Mouse (Mus musculus): ENCODE data around the gene Syde1. TPM values are rescaled to one million over a fixed set of nuclear protein-coding genes. Genes with fewer than 3 reads are reported as not detected.

Gene Syde1
- polyA plus RNA-seq, 1 experiment from 2014 or later, result 4.9 TPM

DNA sequence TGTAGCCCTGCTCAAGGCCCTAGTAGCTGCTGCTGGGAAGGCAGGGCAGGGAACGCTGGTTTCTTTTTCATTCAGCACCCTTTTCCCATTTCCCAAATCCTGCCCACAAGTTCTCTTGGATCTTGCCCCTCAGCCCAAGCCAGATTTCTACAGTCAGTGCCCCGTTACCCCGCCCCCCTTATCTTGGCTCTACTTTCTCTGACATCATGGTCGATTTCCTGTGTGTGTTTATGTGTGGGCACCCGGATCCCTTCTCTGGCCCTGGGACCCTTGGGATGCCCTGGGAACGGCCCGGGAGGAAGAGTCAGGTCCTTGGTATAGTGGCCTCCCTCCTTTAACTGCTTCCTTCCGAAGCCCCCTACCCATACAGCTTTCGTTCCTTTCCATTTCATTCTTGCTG, 1.0 kb downstream of the Syde1 start:
- no peaks in the 10 kb centered on the region for H3K9me3 ChIP-seq
- H3K4me2 ChIP-seq (replicated peaks), result peak overlapping the region; percentile 65
- H3K36me3 ChIP-seq, result peaks cover 25% of the 10 kb centered on the region
- H3K9ac ChIP-seq (replicated peaks), result 0 out of 2 replicates have a peak overlapping the region, but pooled peaks have one; percentile 60
- H3K27ac ChIP-seq, result no peak overlapping the region
- ATAC-seq, result no peak
- peak overlapping the region; percentile 42 for H3K4me3 ChIP-seq (replicated peaks)
- H3K27me3 ChIP-seq, result no peaks in the 10 kb centered on the region; the same call in 1 of the 2 replicates
- peaks cover 16% of the 10 kb centered on the region for H3K4me1 ChIP-seq (replicated peaks)
- 55% methylated on average over 9 of the region's 9 CpGs for WGBS

DNA sequence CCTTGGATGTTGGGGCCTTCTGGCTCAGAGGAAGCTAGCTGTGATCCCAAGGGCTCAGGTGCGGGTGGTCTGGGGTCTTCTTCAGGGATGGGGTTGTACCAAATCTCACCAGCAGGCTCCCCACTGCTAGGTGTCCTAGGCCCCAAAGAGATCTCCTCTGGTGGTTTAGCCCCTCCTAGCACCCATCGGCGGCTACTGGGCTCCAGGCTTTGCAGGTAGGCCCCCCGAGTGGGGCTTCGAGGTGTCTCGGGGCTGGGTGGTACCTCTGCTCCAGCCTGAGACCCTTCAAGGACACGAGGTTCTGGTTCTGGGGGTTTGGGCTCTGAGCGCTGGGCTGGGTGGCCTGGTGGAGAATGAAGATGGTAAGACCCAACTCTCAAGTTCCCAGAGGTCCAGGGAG, 1.9 kb downstream of the Syde1 start:
- WGBS, result 94% methylated on average over 8 of the region's 8 CpGs
- ATAC-seq, result no peak
- Histone ChIP-seq H3K4me1 (replicated peaks) (peaks cover 16% of the 10 kb centered on the region), H3K27ac (no peak overlapping the region), H3K9ac (replicated peaks) (no peak overlapping the region), H3K27me3 (no peaks in the 10 kb centered on the region; the same call in 1 of the 2 replicates), H3K4me3 (replicated peaks) (no peak overlapping the region), H3K9me3 (no peaks in the 10 kb centered on the region), H3K36me3 (peaks cover 34% of the 10 kb centered on the region), H3K4me2 (replicated peaks) (no peak overlapping the region; the same call in 1 of the 2 replicates)

GRCm38 (mm10) chr10:78589291-78589690, 2.5 kb downstream of the Syde1 start:
- 0 out of 2 replicates have a peak, but pooled peaks have one; percentile 21 for ATAC-seq
- H3K36me3 ChIP-seq, result peaks cover 40% of the 10 kb centered on the region
- H3K27ac ChIP-seq, result no peak overlapping the region
- H3K4me3 ChIP-seq (replicated peaks), result no peak overlapping the region
- H3K4me1 ChIP-seq (replicated peaks), result peaks cover 16% of the 10 kb centered on the region
- H3K27me3 ChIP-seq, result no peaks in the 10 kb centered on the region; the same call in 1 of the 2 replicates
- no peak overlapping the region for H3K4me2 ChIP-seq (replicated peaks)
- WGBS, result 95% methylated on average over 18 of the region's 18 CpGs
- H3K9ac ChIP-seq (replicated peaks), result no peak overlapping the region; the same call in 1 of the 2 replicates
- no peaks in the 10 kb centered on the region for H3K9me3 ChIP-seq

- no peak overlapping the region for H3K4me2 ChIP-seq (replicated peaks)
- no peak overlapping the region for H3K4me3 ChIP-seq (replicated peaks)
- no peak overlapping the region for H3K9ac ChIP-seq (replicated peaks)
- ATAC-seq, result no peak
- H3K36me3 ChIP-seq, result peaks cover 68% of the 10 kb centered on the region
- H3K9me3 ChIP-seq, result no peaks in the 10 kb centered on the region
- H3K27ac ChIP-seq, result no peak overlapping the region; the same call in 1 of the 2 replicates
- H3K27me3 ChIP-seq, result no peaks in the 10 kb centered on the region; the same call in 1 of the 2 replicates
- H3K4me1 ChIP-seq (replicated peaks), result peaks cover 4% of the 10 kb centered on the region
- 96% methylated on average over 13 of the region's 13 CpGs for WGBS
Observed at GRCm38 (mm10) chr10:78586026-78586425, 5.7 kb downstream of the Syde1 start.

- no peak for ATAC-seq
- Histone ChIP-seq H3K4me2 (replicated peaks) (no peak overlapping the region), H3K4me3 (replicated peaks) (no peak overlapping the region), H3K27me3 (no peaks in the 10 kb centered on the region), H3K36me3 (peaks cover 72% of the 10 kb centered on the region), H3K27ac (no peak overlapping the region), H3K9me3 (no peaks in the 10 kb centered on the region), H3K4me1 (replicated peaks) (no peaks in the 10 kb centered on the region), H3K9ac (replicated peaks) (no peak overlapping the region)
- 87% methylated on average over 22 of the region's 22 CpGs for WGBS
Observed at GRCm38 (mm10) chr10:78585606-78586005, 6.2 kb downstream of the Syde1 start.

DNA sequence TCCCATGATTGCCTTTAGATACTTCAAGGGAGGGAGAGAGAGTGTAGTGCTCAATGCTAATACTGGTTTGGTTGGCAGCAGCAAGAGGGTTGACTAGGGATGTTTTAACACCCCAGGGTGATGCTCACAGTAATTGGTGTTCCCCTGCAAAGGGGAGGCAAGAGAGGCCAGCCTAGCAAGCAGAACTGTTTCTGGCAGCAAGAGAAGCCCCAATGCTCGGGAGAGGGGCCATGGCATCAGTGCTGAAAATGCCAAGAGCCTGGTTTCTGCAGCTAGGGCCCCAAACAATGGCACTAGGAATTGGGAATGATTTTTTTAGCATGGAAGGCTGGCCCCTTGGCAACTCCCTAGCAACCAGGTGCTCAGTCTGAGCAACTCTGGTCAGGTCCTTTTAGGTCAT, 6.8 kb downstream of the Syde1 start:
- Histone ChIP-seq H3K9ac (replicated peaks) (no peak overlapping the region), H3K27ac (no peak overlapping the region), H3K9me3 (no peaks in the 10 kb centered on the region), H3K4me3 (replicated peaks) (no peak overlapping the region), H3K4me1 (replicated peaks) (no peaks in the 10 kb centered on the region), H3K27me3 (no peaks in the 10 kb centered on the region), H3K4me2 (replicated peaks) (no peak overlapping the region), H3K36me3 (peaks cover 78% of the 10 kb centered on the region)
- ATAC-seq, result no peak
- WGBS, result 86% methylated on average over 1 of the region's 1 CpGs

DNA sequence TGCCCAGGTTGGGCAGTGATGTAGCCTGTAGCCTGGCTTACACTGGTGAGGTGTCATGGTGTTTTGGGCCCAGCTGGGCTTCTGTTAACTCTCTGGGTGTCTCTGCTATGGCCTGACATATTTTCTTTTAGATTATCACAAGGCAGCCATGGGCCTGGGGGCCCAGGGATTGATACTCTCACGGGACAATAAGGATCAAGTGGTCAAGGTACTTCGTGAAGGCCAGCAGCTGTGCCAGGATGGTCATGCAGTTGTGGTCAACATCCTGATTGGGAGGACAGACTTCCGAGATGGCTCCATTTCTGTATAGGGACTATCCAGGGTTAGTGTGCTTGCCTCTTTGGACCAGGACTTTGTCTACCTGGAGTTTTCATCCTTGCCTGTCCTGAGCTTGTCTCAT, 7.8 kb downstream of the Syde1 start:
- 81% methylated on average over 3 of the region's 3 CpGs for WGBS
- ATAC-seq, result no peak
- Histone ChIP-seq H3K4me1 (replicated peaks) (no peaks in the 10 kb centered on the region), H3K27ac (no peak overlapping the region), H3K36me3 (peaks cover 87% of the 10 kb centered on the region), H3K9me3 (no peaks in the 10 kb centered on the region), H3K27me3 (no peaks in the 10 kb centered on the region), H3K4me3 (replicated peaks) (no peak overlapping the region), H3K4me2 (replicated peaks) (no peak overlapping the region), H3K9ac (replicated peaks) (no peak overlapping the region)

- no peak overlapping the region for H3K27ac ChIP-seq
- H3K9ac ChIP-seq (replicated peaks), result no peak overlapping the region
- H3K36me3 ChIP-seq, result peaks cover 87% of the 10 kb centered on the region
- WGBS, result 76% methylated on average over 9 of the region's 9 CpGs
- ATAC-seq, result no peak
- H3K4me2 ChIP-seq (replicated peaks), result no peak overlapping the region
- no peaks in the 10 kb centered on the region for H3K9me3 ChIP-seq
- no peaks in the 10 kb centered on the region for H3K4me1 ChIP-seq (replicated peaks)
- no peaks in the 10 kb centered on the region for H3K27me3 ChIP-seq
- no peak overlapping the region for H3K4me3 ChIP-seq (replicated peaks)
Observed at GRCm38 (mm10) chr10:78583347-78583746, 8.4 kb downstream of the Syde1 start.

DNA sequence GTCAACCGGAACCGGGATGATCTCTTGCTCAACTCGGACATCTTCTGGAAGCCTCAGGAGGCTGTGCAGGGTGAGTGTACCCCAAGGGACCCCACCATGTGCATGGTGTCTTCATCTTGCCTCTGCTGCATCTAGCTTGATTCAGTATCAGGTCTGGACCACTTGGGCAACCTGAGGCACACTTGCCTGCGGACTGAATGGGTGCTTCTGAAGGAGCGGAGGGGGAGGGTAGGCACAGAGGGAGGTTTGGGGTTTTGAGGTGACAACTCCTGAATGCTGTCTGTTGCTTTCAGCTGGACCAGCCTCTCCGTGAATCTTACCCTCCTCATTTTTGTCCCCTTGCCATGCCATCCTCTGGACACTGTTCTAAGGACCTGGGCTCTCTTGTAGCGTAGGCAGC, 10.6 kb downstream of the Syde1 start:
- Histone ChIP-seq H3K27ac (no peak overlapping the region), H3K4me1 (replicated peaks) (no peaks in the 10 kb centered on the region), H3K4me3 (replicated peaks) (no peak overlapping the region), H3K27me3 (no peaks in the 10 kb centered on the region), H3K4me2 (replicated peaks) (no peak overlapping the region), H3K9me3 (no peaks in the 10 kb centered on the region), H3K9ac (replicated peaks) (no peak overlapping the region), H3K36me3 (peaks cover 88% of the 10 kb centered on the region)
- ATAC-seq, result no peak
- WGBS, result 96% methylated on average over 7 of the region's 7 CpGs

DNA sequence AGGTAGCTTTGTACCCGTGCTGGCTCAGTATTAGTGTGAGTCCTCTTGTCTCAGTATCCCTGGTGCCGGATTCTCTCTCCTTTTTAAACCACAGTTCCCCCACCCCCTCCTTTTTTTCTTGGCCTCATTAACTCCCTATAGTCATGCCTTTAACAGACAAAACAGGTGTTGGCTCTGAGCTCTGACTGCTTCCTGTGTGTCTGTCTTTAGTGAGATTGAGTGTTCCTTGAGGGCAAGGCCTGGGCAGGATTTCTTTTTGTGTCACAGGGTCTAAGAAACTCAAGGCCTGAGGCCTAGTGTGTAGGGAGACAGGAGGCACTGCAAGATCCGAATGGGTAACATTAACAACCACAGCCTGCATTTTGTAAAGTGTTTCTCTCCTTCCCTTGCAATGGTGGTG, 13.6 kb downstream of the Syde1 start:
- H3K27me3 ChIP-seq, result no peaks in the 10 kb centered on the region
- no peak overlapping the region for H3K9ac ChIP-seq (replicated peaks)
- no peaks in the 10 kb centered on the region for H3K9me3 ChIP-seq
- no peak overlapping the region for H3K4me3 ChIP-seq (replicated peaks)
- peaks cover 58% of the 10 kb centered on the region for H3K36me3 ChIP-seq
- peaks cover 11% of the 10 kb centered on the region for H3K4me1 ChIP-seq (replicated peaks)
- H3K27ac ChIP-seq, result no peak overlapping the region
- no peak for ATAC-seq
- WGBS, result 81% methylated on average over 3 of the region's 3 CpGs
- no peak overlapping the region for H3K4me2 ChIP-seq (replicated peaks)

DNA sequence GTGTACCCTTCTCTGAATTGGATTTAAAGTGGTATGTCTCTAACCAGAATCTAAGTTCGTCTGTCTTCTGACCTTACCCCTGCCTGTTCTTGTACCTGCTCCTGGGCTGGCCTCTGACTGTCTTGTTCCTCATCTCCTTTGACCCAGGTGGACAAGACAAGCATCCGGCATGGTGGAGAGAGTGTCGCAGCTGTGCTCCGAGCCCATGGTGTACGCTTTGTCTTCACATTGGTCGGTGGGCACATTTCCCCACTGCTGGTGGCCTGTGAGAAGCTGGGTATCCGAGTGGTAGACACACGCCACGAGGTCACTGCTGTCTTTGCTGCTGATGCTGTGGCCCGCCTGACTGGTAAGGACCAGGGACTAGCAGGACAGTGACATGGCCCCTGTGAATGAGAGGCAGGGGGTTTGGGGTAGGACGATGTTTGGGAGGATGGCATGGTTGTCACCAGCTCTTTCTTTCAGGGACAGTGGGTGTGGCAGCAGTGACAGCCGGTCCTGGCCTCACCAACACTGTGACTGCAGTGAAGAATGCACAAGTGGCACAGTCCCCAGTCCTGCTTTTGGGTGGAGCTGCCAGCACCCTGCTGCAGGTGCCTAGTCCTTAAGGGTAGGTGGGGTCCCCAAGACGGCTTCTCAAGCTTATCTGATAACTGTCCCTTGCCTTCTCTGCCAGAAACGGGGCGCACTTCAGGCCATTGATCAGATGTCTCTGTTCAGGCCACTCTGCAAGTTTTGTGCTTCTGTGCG, 15.2 kb downstream of the Syde1 start:
- WGBS, result 94% methylated on average over 16 of the region's 16 CpGs
- Histone ChIP-seq H3K4me1 (replicated peaks) (peaks cover 11% of the 10 kb centered on the region), H3K4me2 (replicated peaks) (no peak overlapping the region), H3K27me3 (no peaks in the 10 kb centered on the region), H3K9me3 (no peaks in the 10 kb centered on the region), H3K4me3 (replicated peaks) (no peak overlapping the region), H3K27ac (no peak overlapping the region), H3K36me3 (peaks cover 46% of the 10 kb centered on the region), H3K9ac (replicated peaks) (no peak overlapping the region)
- ATAC-seq, result no peak

- ATAC-seq, result no peak
- Histone ChIP-seq H3K9ac (replicated peaks) (peak overlapping the region; percentile 78), H3K4me2 (replicated peaks) (peak overlapping the region; percentile 68; the same call in 1 of the 2 replicates), H3K9me3 (no peaks in the 10 kb centered on the region), H3K36me3 (peaks cover 38% of the 10 kb centered on the region), H3K4me1 (replicated peaks) (peaks cover 11% of the 10 kb centered on the region), H3K27me3 (no peaks in the 10 kb centered on the region), H3K4me3 (replicated peaks) (peak overlapping the region; percentile 60), H3K27ac (no peak overlapping the region)
- 82% methylated on average over 2 of the region's 2 CpGs for WGBS
Observed at GRCm38 (mm10) chr10:78575690-78576089, 16.1 kb downstream of the Syde1 start.

Data from midbrain, embryonic 13.5 days (tissue).